Mouse (Mus musculus): Measurements from ENCODE around the gene Fras1.

Gene Fras1

GRCm38 (mm10) chr5:96783506-96784288 is 409.9 kb downstream of the Fras1 start:
- in situ Hi-C loops (cut with MboI, MseI) = no loop called here

DNA sequence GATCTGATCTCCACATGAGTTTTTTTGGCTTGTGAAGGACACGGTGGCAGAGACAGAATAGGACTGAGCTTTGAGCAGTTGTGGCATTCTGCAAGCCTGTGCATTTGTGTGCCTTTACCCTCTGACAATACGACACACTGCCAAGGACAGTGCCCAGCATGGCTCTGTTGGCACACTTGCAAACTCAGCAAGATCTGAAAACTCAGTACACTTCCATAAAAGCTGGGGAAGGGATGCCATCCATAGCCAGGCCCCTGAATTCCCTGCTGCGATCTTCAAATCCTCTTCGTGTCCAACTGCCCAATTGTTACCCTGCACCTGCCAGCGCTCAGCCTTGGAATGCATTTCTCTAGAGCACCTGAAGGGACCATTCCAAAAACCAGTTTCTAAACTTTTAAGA is 411.3 kb downstream of the Fras1 start:
- in situ Hi-C loops (cut with MboI, MseI) = no loop called here

DNA sequence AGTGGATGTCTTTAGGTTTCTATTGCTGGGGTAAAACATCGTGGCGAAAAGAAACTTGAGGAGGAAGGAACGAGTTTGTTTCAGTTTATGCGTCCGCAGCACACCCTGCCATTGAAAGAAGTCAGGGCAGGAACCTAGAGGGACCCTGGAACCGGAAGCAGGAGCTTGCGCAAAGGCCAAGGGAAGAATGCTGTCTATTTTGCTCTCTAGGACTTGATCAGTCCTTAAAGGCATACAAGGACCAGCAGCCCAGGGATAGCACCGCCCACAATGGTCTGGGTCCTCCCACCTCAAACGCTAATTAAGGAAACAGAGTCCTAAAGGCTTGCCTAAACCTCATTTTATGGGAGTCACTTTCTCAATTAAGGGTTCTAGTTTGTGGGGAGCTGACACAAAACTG is 418.7 kb downstream of the Fras1 start:
- in situ Hi-C loops (cut with MboI, MseI) = no loop called here

DNA sequence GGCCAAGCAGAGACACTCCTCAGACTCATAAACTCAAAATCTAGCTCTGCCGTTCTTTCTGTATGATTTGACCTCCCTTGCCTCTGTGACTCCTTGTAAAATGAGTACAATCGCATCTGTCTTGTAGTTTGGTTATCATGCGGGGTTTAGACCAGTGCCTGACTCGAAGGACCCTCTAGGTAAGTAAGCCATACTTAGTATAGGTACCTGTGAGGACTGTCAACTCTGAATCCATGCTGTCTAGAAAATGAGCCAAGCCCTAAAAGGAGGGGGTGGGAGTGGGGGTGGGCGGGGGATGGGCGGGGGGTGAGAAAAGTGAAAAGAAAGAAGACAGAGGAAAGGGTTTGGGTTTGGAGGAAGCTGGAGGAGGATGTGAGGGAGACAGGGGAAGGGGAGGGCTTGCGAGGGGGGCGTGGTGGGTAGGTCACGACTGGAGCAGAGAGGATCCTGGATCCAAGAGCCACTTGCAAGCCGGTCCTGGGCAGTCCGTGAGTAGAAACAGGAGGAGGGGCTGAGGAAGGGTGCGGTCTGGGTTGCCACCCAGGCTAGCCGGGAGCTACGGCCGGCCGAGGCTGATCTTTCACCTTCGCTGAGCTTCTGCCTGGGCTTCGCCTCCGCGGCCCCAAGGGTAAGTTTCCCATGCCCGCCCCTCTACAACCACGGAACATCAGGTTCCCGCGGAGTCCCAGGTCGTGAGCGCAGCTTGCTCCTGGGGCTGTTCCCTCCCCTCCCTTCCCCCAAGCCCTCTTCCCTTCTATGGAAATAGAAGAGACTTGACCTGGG is 419.4 kb downstream of the Fras1 start, which contains the start of gene Anxa3:
Gene Anxa3 (plus strand): TSS at position 404 of the 783 bp plus-strand sequence.
- in situ Hi-C loops (cut with MboI, MseI) = no loop called here

DNA sequence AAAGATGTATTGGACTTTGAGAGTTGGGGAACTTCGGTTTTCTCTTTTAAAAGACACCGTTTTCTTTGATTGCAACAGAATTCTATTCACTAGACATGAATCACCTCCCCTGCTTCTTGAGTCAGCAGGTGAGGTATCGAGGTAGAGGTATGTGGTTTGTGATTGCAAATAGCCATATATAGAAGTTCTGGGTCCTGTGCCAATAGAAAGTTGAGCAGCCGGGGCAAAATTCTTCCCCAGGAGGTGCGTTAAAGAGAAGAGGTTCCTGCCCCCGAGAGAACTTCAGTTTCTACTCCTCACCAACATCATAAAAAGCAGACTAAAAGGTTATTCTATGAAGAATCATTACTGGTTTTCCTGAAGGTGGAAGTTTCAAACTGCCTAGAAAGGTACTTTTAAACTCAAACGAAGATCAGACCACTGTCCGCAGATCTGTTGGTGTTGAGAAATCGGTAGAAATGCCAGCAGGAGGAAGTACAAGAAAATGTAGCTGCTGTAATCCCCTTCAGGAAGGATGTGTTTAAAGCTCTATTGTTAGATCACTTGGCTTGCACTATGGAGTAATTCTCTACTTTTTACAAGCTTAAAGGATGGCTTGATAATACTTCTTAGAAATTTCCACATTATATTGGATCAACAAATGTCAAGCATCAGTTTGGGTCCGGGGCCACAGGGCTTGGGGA is 420.3 kb downstream of the Fras1 start:
- in situ Hi-C loops (cut with MboI, MseI) = no loop called here

DNA sequence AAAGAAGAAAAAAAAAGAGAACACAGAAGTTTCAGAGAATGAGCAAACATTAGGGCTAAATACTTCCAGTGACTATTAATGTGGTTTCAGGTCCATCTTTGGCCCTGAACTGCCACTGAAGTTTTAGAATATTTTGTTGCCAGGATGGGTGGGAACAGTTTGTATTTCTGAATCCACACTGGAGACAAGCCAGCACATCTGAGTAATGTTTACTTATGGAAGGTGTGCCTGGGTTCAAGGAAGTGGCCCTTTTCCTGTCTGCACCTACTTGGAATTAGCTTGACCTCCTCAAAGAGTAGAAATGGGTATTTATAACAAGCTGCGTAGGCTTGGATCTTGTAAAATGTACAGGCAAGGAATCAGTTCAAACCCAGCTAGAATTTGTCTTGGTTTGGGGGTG is 422.0 kb downstream of the Fras1 start:
- in situ Hi-C loops (cut with MboI, MseI) = no loop called here

- in situ Hi-C loops (cut with MboI, MseI) = no loop called here
Measured at GRCm38 (mm10) chr5:96797465-96797864, 423.7 kb downstream of the Fras1 start.

GRCm38 (mm10) chr5:96799165-96799564 is 425.4 kb downstream of the Fras1 start:
- in situ Hi-C loops (cut with MboI, MseI) = no loop called here

DNA sequence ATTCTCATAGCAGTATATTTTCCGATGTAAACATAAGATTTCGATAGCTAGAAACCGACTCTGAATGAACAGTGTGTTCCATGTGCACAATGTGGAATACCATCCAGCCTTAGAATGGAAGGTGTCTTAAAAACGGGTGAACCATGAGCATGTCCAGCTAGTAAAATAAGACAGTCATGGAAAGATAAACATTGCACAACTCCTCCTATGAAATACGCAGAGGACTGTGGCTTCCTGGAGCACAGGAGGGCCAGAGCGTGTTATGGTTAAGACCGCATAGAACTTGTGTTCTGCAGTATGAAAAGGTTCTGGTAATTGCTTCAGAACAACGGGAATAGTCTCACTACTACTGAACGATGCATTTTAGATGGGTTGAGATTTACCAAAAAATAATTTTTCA is 426.2 kb downstream of the Fras1 start:
- in situ Hi-C loops (cut with MboI, MseI) = no loop called here

DNA sequence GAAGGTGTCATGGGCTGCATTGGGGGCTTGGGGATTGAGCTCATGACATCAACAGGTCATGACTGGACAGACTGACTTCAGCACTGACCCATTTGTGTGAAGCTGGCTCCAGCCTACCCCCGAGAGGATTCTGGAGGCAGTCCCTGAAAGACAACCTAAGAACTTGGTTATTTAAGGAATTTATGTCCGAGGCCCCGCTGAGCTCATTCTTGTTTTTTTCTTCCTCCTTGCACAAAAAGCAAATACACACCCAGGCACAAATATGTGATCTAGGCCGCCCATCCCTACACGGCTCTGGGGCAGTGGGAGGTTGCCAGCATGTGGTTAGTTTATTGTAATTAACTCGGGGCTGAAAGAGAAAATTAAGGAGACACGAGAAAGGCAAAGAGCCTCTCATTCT is 428.4 kb downstream of the Fras1 start:
- in situ Hi-C loops (cut with MboI, MseI) = no loop called here

- in situ Hi-C loops (cut with MboI, MseI) = no loop called here
Measured at GRCm38 (mm10) chr5:96803091-96803490, 429.3 kb downstream of the Fras1 start.

- in situ Hi-C loops (cut with MboI, MseI) = no loop called here
Measured at GRCm38 (mm10) chr5:96804304-96804703, 430.5 kb downstream of the Fras1 start.

GRCm38 (mm10) chr5:96804813-96805212 is 431.1 kb downstream of the Fras1 start:
- in situ Hi-C loops (cut with MboI, MseI) = no loop called here

DNA sequence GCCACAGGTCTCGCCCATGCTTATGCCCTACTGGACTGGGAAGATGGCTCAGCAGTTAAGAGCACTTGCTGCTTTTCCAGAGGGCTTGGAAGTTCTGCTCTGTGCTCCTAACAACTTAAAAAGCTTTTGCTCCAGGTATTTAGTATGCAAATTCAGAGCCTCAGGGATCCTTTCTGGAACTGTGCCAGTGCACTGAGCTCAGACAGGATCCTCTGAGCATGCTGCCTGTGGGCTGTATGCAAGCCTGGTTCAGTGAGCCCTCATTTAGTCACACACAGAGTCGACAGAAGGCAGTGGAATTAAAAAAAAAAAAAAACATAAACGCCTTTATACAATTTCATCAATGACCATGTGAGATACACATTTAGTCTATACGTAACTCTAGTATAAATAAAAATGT is 436.9 kb downstream of the Fras1 start:
- in situ Hi-C loops (cut with MboI, MseI) = no loop called here

DNA sequence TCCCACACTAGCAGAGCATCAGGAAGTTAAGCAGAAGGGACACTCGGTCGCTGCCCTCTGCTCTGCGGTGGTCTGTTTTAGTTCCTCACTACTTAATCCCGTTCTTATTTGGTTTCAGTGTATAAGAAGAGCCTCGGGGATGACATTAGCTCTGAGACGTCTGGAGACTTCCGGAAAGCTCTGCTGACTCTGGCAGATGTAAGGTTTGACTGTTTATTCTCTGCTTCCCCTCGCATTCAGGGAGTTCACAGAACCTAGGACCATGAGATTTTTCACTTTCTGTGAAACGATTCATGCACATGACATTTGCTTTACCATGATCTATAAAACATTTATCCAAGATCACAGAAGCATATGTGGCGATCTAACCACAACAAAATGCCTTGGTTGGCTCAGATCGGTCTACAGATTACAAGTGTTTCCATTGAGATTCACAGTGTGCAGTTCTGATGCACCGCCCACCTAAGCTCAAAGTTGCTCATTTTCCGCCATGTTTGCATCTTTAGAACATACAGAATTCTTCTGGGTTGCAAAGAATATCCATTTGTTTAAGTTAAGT is 451.1 kb downstream of the Fras1 start:
- in situ Hi-C loops (cut with MboI, MseI) = no loop called here

GRCm38 (mm10) chr5:96827176-96827575 is 453.4 kb downstream of the Fras1 start:
- in situ Hi-C loops (cut with MboI, MseI) = no loop called here
